Mouse (Mus musculus) CH12.LX (cell line): ENCODE measurements at regions not wholly inside any gene's neighbourhood (a gene's known extent, or its start where the extent isn't known, plus 50 kb on each side); places are given as distances from the start of the nearest gene placed in this dataset.

Experiments
- DNase-seq: peaks from one replicate; pipeline ENCODE4 v3.0.0-alpha.2; 2013; ENCODE audit errors: extremely low read depth
- H3K27ac ChIP-seq: 2 replicates; pipeline ENCODE4 v1.5.1; 2012; ENCODE audit warnings: low read depth, mild to moderate bottlenecking, control low read depth, moderate library complexity; ENCODE audit not compliant: insufficient read depth
- H3K27me3 ChIP-seq: replicated peaks from 2 replicates; pipeline ENCODE3; 2012; ENCODE audit warnings: inconsistent platforms
- H3K36me3 ChIP-seq, 2 experiments: replicated peaks in 1 of 2; 2 replicates each; pipeline versions ENCODE3 to v1.6.1; 2012; ENCODE audit warnings: inconsistent platforms in 1 of 2, low read length in 1 of 2, mild to moderate bottlenecking in 1 of 2, mixed read lengths in 1 of 2, moderate library complexity in 1 of 2; ENCODE audit not compliant: control insufficient read depth in 1 of 2, insufficient read depth in 1 of 2
- H3K4me1 ChIP-seq, 2 experiments: 2 replicates each; pipeline ENCODE4 v1.6.1; 2012; ENCODE audit warnings: inconsistent platforms in 1 of 2, moderate library complexity in 1 of 2; ENCODE audit not compliant: insufficient read depth in 2 of 2, control insufficient read depth in 1 of 2
- H3K4me2 ChIP-seq: 2 replicates; pipeline ENCODE4 v1.6.1; 2012; ENCODE audit warnings: low read depth, mild to moderate bottlenecking, control low read depth; ENCODE audit not compliant: poor library complexity, insufficient read depth, severe bottlenecking
- H3K4me3 ChIP-seq, 3 experiments: fragments of 150-350 bp in 1 of 3; sonication (generic) in 1 of 3; replicated peaks in 1 of 3; 2 replicates each; pipeline versions ENCODE3 to v1.5.1; 2011 to 2012; ENCODE audit warnings: low read depth in 2 of 3, low read length in 2 of 3, mild to moderate bottlenecking in 2 of 3, moderate library complexity in 2 of 3, control low read depth in 1 of 3, improper control_type of control experiment in 1 of 3, inconsistent platforms in 1 of 3, mixed read lengths in 1 of 3; ENCODE audit not compliant: poor library complexity in 1 of 3
- H3K79me2 ChIP-seq: replicated peaks from 2 replicates; pipeline ENCODE4 v1.6.1; 2012; ENCODE audit warnings: mild to moderate bottlenecking, moderate library complexity; ENCODE audit not compliant: control insufficient read depth, poor library complexity, insufficient read depth, severe bottlenecking; ENCODE audit errors: extremely low read depth
- H3K9ac ChIP-seq: 2 replicates; pipeline ENCODE4 v1.6.1; 2012; ENCODE audit warnings: low read depth, mild to moderate bottlenecking, control low read depth, moderate library complexity; ENCODE audit not compliant: insufficient read depth
- H3K9me3 ChIP-seq: replicated peaks from 2 replicates; pipeline ENCODE3; 2012; ENCODE audit warnings: low read length, inconsistent platforms, mixed read lengths
- BHLHE40 ChIP-seq: IDR thresholded peaks from 2 replicates; pipeline ENCODE4 v1.6.1; 2011; ENCODE audit warnings: mild to moderate bottlenecking, low read depth, low read length, improper control_type of control experiment
- CHD1 ChIP-seq: IDR thresholded peaks from 2 replicates; pipeline ENCODE4 v1.6.1; 2012; ENCODE audit warnings: low read depth, low read length, improper control_type of control experiment, inconsistent platforms
- CHD2 ChIP-seq: IDR thresholded peaks from 2 replicates; pipeline ENCODE4 v1.6.1; 2011; ENCODE audit warnings: low read length, improper control_type of control experiment
- E2F4 ChIP-seq: IDR thresholded peaks from 2 replicates; pipeline ENCODE4 v1.6.1; 2011; ENCODE audit warnings: low read depth, low read length, improper control_type of control experiment; ENCODE audit not compliant: insufficient replicate concordance
- ELF1 ChIP-seq: IDR thresholded peaks from 2 replicates; pipeline ENCODE4 v1.6.1; 2014; ENCODE audit warnings: low read depth, mild to moderate bottlenecking, inconsistent platforms, low read length, improper control_type of control experiment
- EP300 ChIP-seq: IDR thresholded peaks from 2 replicates; pipeline ENCODE4 v1.6.1; 2011; ENCODE audit warnings: low read length, improper control_type of control experiment
- GABPA ChIP-seq: IDR thresholded peaks from 2 replicates; pipeline ENCODE4 v1.6.1; 2012; ENCODE audit warnings: low read depth, low read length, improper control_type of control experiment, inconsistent platforms; ENCODE audit not compliant: insufficient replicate concordance
- HCFC1 ChIP-seq: IDR thresholded peaks from 2 replicates; pipeline ENCODE4 v1.6.1; 2012; ENCODE audit warnings: low read depth, mild to moderate bottlenecking, inconsistent platforms, low read length, improper control_type of control experiment
- MAFK ChIP-seq: IDR thresholded peaks from 2 replicates; pipeline ENCODE4 v1.6.1; 2011; ENCODE audit warnings: low read length, improper control_type of control experiment; ENCODE audit not compliant: insufficient replicate concordance
- MAZ ChIP-seq: IDR thresholded peaks from 2 replicates; pipeline ENCODE4 v1.6.1; 2012; ENCODE audit warnings: low read depth, mild to moderate bottlenecking, inconsistent platforms, low read length, improper control_type of control experiment, moderate library complexity
- MEF2A ChIP-seq: IDR thresholded peaks from 2 replicates; pipeline ENCODE4 v1.6.1; 2014; ENCODE audit warnings: low read depth, mild to moderate bottlenecking, inconsistent platforms, low read length, improper control_type of control experiment, borderline replicate concordance
- MXI1 ChIP-seq: IDR thresholded peaks from 2 replicates; pipeline ENCODE4 v1.6.1; 2011; ENCODE audit warnings: mild to moderate bottlenecking, low read depth, low read length, improper control_type of control experiment
- NELFE ChIP-seq: IDR thresholded peaks from 2 replicates; pipeline ENCODE4 v1.6.1; 2011; ENCODE audit warnings: low read depth, low read length, improper control_type of control experiment
- PAX5 ChIP-seq: IDR thresholded peaks from 2 replicates; pipeline ENCODE4 v1.6.1; 2012; ENCODE audit warnings: low read length, inconsistent platforms, mixed read lengths
- RAD21 ChIP-seq: IDR thresholded peaks from 2 replicates; pipeline ENCODE4 v1.6.1; 2011; ENCODE audit warnings: low read depth, mild to moderate bottlenecking, low read length, improper control_type of control experiment, moderate library complexity
- RCOR1 ChIP-seq: conservative IDR thresholded peaks from 2 replicates; pipeline ENCODE4 v1.6.1; 2012; ENCODE audit warnings: low read depth, mild to moderate bottlenecking, inconsistent platforms, low read length, improper control_type of control experiment
- SIN3A ChIP-seq: IDR thresholded peaks from 2 replicates; pipeline ENCODE4 v1.6.1; 2012; ENCODE audit warnings: low read length, improper control_type of control experiment, inconsistent platforms
- TBP ChIP-seq: conservative IDR thresholded peaks from 2 replicates; pipeline ENCODE4 v1.6.1; 2011; ENCODE audit warnings: low read depth, low read length, improper control_type of control experiment
- TCF12 ChIP-seq: IDR thresholded peaks from 2 replicates; pipeline ENCODE4 v1.6.1; 2014; ENCODE audit warnings: low read depth, mild to moderate bottlenecking, inconsistent platforms, low read length, improper control_type of control experiment
- UBTF ChIP-seq: IDR thresholded peaks from 2 replicates; pipeline ENCODE4 v1.6.1; 2012; ENCODE audit warnings: low read depth, mild to moderate bottlenecking, inconsistent platforms, low read length, improper control_type of control experiment, moderate library complexity
- USF1 ChIP-seq: IDR thresholded peaks from 2 replicates; pipeline ENCODE4 v1.6.1; 2014; ENCODE audit warnings: low read depth, mild to moderate bottlenecking, inconsistent platforms, low read length, improper control_type of control experiment
- USF2 ChIP-seq: conservative IDR thresholded peaks from 2 replicates; pipeline ENCODE4 v1.6.1; 2011; ENCODE audit warnings: low read depth, low read length, improper control_type of control experiment
- ZC3H11A ChIP-seq: IDR thresholded peaks from 2 replicates; pipeline ENCODE4 v1.6.1; 2012; ENCODE audit warnings: low read depth, mild to moderate bottlenecking, inconsistent platforms, low read length, improper control_type of control experiment
- ZKSCAN1 ChIP-seq: IDR thresholded peaks from 2 replicates; pipeline ENCODE4 v1.6.1; 2012; ENCODE audit warnings: low read depth, inconsistent platforms, low read length, improper control_type of control experiment, borderline replicate concordance
- ZNF384 ChIP-seq: IDR thresholded peaks from 2 replicates; pipeline ENCODE4 v1.6.1; 2012; ENCODE audit warnings: low read depth, low read length, improper control_type of control experiment, inconsistent platforms
- dilution Hi-C: fragments of 300-500 bp; cut with MboI; formaldehyde crosslinking; loops from 2 replicates; pipeline ENCODE4 v1.14.3; 2020; ENCODE audit warnings: low sequenced_read_pairs; ENCODE audit not compliant: extremely low pct_unique_long_range_greater_than_20kb, extremely low pct_ligation_motif_present
- in situ Hi-C: fragments of 300-500 bp; cut with MboI; formaldehyde crosslinking; loops from 3 replicates; pipeline ENCODE4 v1.14.3; 2019; ENCODE audit warnings: low sequenced_read_pairs, low pct_ligation_motif_present, low pct_unique_long_range_greater_than_20kb, mixed read lengths

- Histone ChIP-seq H3K79me2 (no peaks in the 10 kb centered on the region), H3K4me2 (no peak overlapping the region), H3K9me3 (no peaks in the 10 kb centered on the region), H3K27me3 (no peaks in the 10 kb centered on the region), H3K4me1 (peaks cover 0 to 5% of the 10 kb centered on the region in 2 experiments; a peak in 1 of 4 replicates), H3K9ac (no peak overlapping the region), H3K27ac (no peak overlapping the region), H3K4me3 (no peak overlapping the region), H3K36me3 (no peaks in the 10 kb centered on the region)
- in situ Hi-C loops = no loop called here
- dilution Hi-C loops = no loop called here
- TF ChIP-seq MAFK (no peak), MXI1 (no peak), TCF12 (no peak), CHD1 (no peak), PAX5 (no peak), ZNF384 (no peak), BHLHE40 (no peak), ZKSCAN1 (no peak), SIN3A (no peak), NELFE (no peak), E2F4 (no peak), UBTF (no peak), RAD21 (no peak), MEF2A (no peak), CHD2 (no peak), USF2 (no peak), RCOR1 (no peak), TBP (no peak)
- no peak for DNase-seq
Measured at GRCm38 (mm10) chr12:42008827-42009383, 522.7 kb upstream of the Lrrn3 start.

- Histone ChIP-seq H3K4me3 (no peak overlapping the region), H3K79me2 (no peaks in the 10 kb centered on the region), H3K9ac (no peak overlapping the region), H3K27me3 (no peaks in the 10 kb centered on the region), H3K4me2 (no peak overlapping the region), H3K36me3 (no peaks in the 10 kb centered on the region), H3K27ac (no peak overlapping the region), H3K9me3 (no peaks in the 10 kb centered on the region), H3K4me1 (peaks cover 0 to 5% of the 10 kb centered on the region in 2 experiments; a peak in 1 of 4 replicates)
- dilution Hi-C loops (no loop called here), in situ Hi-C loops (no loop called here)
- DNase-seq = no peak
- TF ChIP-seq MAFK (no peak), EP300 (no peak), MXI1 (no peak), GABPA (no peak), RAD21 (no peak), USF1 (no peak), ELF1 (no peak), MAZ (no peak), ZC3H11A (no peak), ZKSCAN1 (no peak), USF2 (no peak), HCFC1 (no peak), MEF2A (no peak), CHD1 (no peak)
Measured at GRCm38 (mm10) chr12:42006912-42007311, 520.7 kb upstream of the Lrrn3 start.
